Mouse (Mus musculus): ENCODE data around the gene Kif5c.

DNA sequence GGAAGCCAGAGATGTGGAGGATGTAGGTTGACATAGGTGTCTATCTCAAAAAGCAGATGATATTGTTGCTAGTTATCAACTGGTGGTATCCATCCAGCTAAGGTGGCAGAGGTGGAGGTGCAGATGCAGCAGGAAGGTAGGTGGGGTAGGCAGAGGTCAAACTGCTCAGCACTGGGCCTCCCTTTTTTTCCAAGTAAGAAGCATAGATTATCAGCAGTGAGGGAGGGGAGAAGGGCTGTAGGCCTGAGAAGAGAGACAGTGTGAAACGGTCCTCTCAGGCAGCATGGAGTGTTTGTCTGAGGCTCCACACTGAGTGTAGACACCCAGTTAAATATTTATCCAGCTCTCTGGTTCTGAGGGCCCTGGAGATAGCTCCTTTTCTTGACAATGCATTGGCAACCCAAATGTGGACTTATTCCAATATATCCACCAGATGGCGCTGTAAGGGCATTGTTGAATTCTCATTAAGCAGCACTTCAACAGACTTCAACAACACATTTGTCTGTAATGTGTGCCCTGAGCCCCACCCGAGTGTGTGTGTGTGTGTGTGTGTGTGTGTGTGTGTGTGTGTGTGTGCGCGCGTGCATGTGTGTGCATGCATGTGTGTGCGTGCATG is 145.3 kb downstream of the Kif5c start:
- TF ChIP-seq GATA1 (IDR thresholded peaks at IDR 0.05; ENCODE audit: low read length) = no peak
- no peak for TF ChIP-seq TAL1 (IDR thresholded peaks at IDR 0.05; ENCODE audit: low read length)

All from erythroblast, embryonic 14.5 days (primary cell).